8 mouse cellular contexts compared by ENCODE assay signal in genomic region chr2:145901861-145902260, GRCm38 (mm10). TPM values are rescaled to one million over a fixed set of nuclear protein-coding genes. Genes with fewer than 3 reads are reported as not detected.
DNase-seq lines count a peak whose midpoint lies in the region; ATAC-seq and TF ChIP-seq lines count a peak whose summit lies in the region.

Gene Naa20, plus strand, starts transcription at chr2:145902099.

- no peaks in the 10 kb centered on the region for H3K9me3 ChIP-seq in midbrain, embryonic 13.5 days

- no peak for ATAC-seq in midbrain, embryonic 13.5 days

- 79% methylated on average over 6 of the region's 6 CpGs for WGBS in bone marrow, adult 2 months
- 83% methylated on average over 6 of the region's 6 CpGs for WGBS in midbrain, embryonic 13.5 days

- TF ChIP-seq POLR2A in bone marrow, adult 2 months (IDR thresholded peaks at IDR 0.05; ENCODE audit: borderline replicate concordance, control insufficient read depth, low read depth, low read length), result no peak

- H3K4me1 ChIP-seq in bone marrow, adult 2 months (ENCODE audit: control insufficient read depth, insufficient read depth, low read length), result no peaks in the 10 kb centered on the region
- H3K4me1 ChIP-seq in midbrain, embryonic 13.5 days (replicated peaks), result peaks cover 21% of the 10 kb centered on the region

- no peak for TF ChIP-seq CTCF in bone marrow, adult 2 months (IDR thresholded peaks at IDR 0.05; ENCODE audit: control insufficient read depth, insufficient read depth, low read length)

- no peaks in the 10 kb centered on the region for H3K36me3 ChIP-seq in midbrain, embryonic 13.5 days

- H3K4me3 ChIP-seq in bone marrow, adult 2 months (replicated peaks; ENCODE audit: control insufficient read depth, low read depth, low read length), result peak within 1 kb of the TSS; percentile 91
- peak within 1 kb of the TSS; percentile 98 for H3K4me3 ChIP-seq in midbrain, embryonic 13.5 days (replicated peaks)

- no peak within 1 kb of the TSS for H3K27ac ChIP-seq in bone marrow, adult 2 months (ENCODE audit: control insufficient read depth, insufficient read depth, low read depth, low read length, poor library complexity)
- H3K27ac ChIP-seq in midbrain, embryonic 13.5 days, result no peak within 1 kb of the TSS

- DNase-seq in layer of hippocampus, adult 18-20 months (ENCODE audit: low spot score in 2 of 2), result no peak
- DNase-seq in layer of hippocampus, adult 9-10 months (ENCODE audit: low spot score), result no peak
- DNase-seq in heart, adult 18-20 months, result no peak
- DNase-seq in layer of hippocampus, postnatal 10 days (ENCODE audit: low spot score in 2 of 2), result no peak
- DNase-seq in thymus, postnatal 25 days, result no peak
- no peak for DNase-seq in cerebellum, adult 8-10 months

- H3K9ac ChIP-seq in midbrain, embryonic 13.5 days (replicated peaks), result peak within 1 kb of the TSS; percentile 93; the same call in 1 of the 2 replicates

- peak within 1 kb of the TSS; percentile 71 for H3K4me2 ChIP-seq in midbrain, embryonic 13.5 days (replicated peaks)

- H3K27me3 ChIP-seq in midbrain, embryonic 13.5 days, result no peaks in the 10 kb centered on the region

RNA-seq across cellular contexts. Expression of gene Naa20, which starts in this region (rescaled TPM):
- 10 to 100 TPM; 66.3 to 68.5 TPM for total RNA-seq in layer of hippocampus, adult 18-20 months (2021)
- polyA plus RNA-seq in bone marrow, adult 2 months (2011; ENCODE audit: insufficient read depth, insufficient read length, low replicate concordance, missing spikeins), result 31.8 and 37.3 TPM in 2 replicates
- 10 to 100 TPM; 82.5 to 82.7 TPM for total RNA-seq in heart, adult 18-20 months (2021)
- 10 to 100 TPM; 62.3 to 69.6 TPM for total RNA-seq in layer of hippocampus, postnatal 10 days (2021)
- 119 and 126 TPM in 2 replicates for polyA plus RNA-seq in midbrain, embryonic 13.5 days (2015; fragmentation: Nextera tagmentation; extraction: Ambion mirVana)
